Mouse (Mus musculus): ENCODE data around the gene Exd1. TPM values are rescaled to one million over a fixed set of nuclear protein-coding genes. Genes with fewer than 3 reads are reported as not detected.
A peak's percentile ranks its signal among the peaks of the same experiment; 100 is the strongest.

Gene Exd1
- total RNA-seq (2015; ENCODE audit: low replicate concordance) (not detected in 2 replicates), total RNA-seq (2017; ENCODE audit: low replicate concordance) (not detected in 2 replicates)

DNA sequence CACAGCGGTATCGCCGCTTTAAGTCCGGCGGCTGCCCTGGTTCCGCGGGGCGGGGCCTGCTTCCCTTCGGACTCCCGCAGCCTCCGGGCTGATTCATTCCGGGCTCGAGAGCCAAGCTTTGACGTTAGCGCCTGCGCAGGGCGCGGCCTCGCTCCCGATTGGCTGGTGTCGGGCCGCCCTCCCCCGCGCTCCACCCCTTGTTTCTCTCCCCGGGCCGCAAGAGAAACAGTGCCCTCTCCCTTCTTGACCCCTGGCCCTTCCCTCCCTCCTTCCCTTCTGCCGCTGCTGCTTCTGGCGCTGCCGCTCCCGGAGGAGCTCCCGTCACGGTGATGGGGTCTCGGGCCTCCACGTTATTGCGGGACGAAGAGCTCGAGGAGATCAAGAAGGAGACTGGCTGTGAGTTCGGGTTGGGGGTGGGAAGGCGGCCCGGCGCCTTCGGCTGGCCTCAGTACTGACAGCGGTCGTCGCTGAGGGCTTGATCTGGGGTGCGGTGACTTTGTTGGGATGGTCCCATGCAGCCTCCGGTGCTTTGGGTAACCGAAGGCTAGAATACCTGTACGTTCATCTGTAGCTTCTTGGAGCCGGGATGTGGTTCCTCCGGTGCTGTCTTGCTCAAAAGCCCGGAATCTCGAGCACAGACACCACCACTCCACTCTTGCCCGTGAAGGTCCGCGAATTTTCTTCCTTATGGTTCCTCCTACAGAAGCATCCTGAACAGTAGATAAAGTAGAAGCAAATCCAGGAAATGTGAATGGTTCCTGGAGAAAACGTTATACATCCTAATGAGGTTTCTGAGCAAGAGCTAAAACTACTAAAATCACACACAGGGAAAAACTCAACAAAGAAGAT, at the start of gene Exd1, which contains the start of gene Chp1:
TSS of gene Exd1 (minus strand) at position 106 of the 849 bp plus-strand sequence.
TSS of gene Chp1 (plus strand) at position 176 of the 849 bp plus-strand sequence.
- ATAC-seq (replicated peaks; ENCODE audit: low FRiP score, poor library complexity, severe bottlenecking): peak; percentile 91

DNA sequence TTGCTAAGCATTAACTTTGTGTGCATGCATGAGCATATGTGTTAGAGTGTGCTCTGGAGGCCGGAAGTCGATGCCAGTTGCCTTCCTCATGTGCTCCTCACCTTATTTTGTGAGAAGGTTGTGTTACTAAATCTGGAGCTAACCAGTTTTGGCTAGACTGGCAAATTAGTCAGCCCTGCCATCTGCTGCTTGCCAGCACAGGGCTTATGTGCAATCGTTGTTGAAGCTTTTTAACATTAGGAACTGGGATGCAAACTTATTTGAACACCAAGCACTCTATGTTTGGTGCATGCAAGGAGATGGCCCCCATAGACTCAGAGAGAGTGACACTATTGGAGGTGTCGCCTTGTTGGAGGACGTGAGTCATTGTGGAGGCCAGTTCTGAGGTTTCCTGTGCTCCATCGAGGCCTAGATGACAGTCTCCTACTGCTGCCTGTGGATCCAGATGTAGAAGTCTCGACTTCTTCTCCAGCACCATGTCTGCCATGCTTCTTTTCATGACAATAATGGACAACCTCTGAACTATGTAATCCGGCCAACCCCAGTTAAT, 49.4 kb upstream of the Exd1 start:
- ATAC-seq (replicated peaks; ENCODE audit: low FRiP score, poor library complexity, severe bottlenecking): no peak

DNA sequence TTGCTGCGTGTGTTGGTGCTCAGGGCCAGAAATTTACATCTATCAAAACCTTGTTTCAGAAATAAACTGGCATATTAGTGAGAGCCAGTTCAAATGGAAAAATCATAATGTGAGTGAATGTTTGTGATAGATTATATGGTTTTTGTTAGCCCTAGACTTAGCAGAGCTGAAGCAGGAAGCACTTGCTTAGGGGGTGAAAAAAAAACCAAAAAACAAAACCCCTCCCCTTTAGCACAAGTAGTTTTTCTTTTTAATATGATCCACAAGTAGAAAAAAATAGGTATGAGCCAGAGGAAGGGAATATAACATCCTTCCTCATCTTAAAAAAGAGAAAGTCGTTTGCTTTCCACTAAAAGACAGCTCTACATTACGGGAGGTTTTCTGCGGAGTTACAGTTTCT, 47.9 kb upstream of the Exd1 start:
- ATAC-seq (replicated peaks; ENCODE audit: low FRiP score, poor library complexity, severe bottlenecking): no peak

DNA sequence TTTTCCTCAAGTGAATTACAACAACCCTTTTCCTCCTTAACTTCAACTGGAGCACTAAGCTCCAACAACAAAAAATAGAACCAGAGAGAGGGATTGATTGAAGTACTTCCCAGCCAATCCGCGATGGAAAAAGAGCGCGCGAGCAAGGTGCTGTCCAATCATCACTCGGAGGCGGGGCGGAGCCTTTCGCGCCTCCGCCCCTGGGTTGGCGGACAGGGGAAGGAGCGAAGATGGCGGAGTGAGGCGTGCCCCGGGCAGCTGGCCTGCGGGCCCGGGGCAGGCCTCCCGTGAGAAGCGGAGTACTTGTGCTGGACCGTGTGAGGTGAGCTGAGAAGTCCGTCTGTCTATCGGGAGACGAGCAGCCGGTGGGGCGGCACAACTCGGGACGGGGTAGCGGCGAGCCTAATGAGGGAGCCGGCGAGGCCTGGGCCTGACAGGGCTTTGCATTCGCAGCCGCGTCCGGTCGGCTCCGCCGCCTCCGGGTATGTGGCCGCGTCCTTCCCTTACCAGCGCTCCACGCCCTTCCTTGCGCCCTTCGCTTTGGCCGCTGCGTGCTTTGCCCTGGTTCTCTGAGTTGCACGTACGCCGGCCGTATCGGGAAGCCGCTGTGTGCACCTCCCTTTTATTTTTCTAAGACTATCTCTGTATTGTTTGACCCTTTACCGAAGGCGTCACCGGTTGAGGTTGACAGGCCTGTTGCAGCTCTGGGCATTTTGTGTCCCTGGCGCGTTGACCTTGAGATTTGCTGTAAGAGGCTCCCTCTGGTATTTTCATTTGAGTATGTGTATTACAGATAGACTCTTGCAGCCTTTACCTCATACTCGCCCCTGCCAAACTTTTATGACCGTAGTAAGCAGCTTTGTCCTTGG, 46.9 kb upstream of the Exd1 start:
- ATAC-seq (replicated peaks; ENCODE audit: low FRiP score, poor library complexity, severe bottlenecking): peak; percentile 93

DNA sequence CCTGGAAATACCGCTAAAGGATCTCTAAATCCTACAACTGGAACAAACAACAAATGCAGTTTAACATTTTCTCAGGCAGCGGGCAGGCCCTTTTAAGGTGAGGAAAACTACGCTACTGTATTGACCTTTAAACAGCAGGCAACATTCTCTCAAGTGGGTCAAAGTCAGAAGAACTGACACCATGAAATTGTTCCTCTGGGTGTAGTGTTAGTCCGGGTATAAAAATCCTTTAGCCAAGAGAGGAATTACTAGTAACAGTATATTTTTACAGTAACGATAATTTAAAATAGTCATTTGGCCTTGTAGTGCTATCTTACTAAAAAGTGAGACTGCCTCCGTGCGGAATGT, 46.3 kb upstream of the Exd1 start:
- peak; percentile 26 for ATAC-seq (replicated peaks; ENCODE audit: low FRiP score, poor library complexity, severe bottlenecking)

DNA sequence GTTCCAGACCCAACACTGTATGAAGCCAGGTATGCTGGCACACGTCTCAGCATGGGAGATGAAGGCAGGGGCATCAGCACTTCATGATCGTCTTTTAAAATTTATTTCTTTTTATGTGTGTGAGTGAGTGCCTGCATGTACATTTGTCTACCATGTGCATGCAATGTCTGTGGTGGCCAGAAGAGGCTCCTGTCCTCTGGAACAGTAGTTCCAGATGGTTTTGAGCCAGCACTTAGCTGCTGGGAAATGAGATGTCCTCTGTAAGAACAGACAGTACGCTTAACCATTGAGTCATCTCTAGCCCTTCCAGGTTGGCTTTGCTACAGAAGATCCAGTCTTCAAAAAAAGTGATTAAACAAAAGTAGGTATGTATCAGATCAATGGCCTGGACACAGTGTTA, 43.8 kb upstream of the Exd1 start:
- ATAC-seq (replicated peaks; ENCODE audit: low FRiP score, poor library complexity, severe bottlenecking): no peak

DNA sequence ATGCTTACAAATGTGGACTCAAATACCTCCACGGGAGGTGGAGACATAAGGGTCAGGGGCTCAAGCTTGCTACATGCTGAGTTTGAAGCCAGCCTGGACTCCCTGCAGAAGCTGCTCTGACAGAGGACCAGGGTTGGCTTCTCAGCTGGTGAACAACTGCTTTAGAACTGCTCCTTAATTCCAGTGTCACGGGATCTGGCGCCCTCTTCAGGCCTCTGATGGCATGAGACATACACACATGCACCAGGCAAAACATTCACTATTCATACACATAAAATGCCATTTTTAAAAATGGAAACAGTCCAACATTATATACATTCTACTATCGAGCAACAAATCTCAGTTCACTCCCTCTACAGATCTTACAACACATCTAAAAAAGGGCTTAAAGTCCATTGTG, 40.0 kb upstream of the Exd1 start:
- ATAC-seq (replicated peaks; ENCODE audit: low FRiP score, poor library complexity, severe bottlenecking): peak; percentile 88

DNA sequence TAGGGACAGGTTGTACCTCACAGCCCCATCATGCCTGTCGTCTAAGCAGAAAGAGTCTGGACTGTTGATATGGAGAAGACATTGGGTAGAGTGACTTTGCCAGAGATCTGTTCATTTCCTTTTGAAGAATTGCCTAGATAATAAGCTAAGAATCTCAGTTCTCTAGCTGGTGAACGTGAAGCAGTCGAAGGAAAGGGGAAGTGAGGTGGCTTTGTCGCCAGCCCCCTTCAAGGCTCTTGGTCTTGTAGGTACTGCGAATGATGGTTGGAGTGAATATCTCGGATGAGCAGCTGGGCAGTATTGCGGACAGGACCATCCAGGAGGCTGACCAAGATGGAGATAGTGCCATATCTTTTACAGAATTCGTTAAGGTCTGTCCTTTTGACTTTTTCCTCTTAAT, 36.9 kb upstream of the Exd1 start:
- no peak for ATAC-seq (replicated peaks; ENCODE audit: low FRiP score, poor library complexity, severe bottlenecking)

DNA sequence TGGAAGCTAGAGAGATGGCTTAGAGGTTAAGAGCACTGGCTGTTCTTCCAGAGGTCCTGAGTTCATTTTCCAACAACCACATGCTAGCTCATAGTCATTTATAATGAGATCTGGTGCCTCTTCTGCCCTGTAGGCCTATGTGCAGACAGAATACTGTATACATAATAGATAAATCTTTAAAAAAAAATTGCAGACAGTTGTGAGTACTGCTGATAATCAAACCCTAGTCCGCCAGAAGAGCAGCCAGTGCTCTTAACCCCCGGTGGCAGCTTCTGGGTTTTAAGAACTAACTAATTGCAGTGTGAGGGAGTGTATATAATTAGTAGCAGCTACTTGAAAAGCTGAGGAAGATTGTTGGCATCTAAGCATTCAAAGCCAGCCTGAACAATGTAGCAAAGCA, 36.0 kb upstream of the Exd1 start:
- no peak for ATAC-seq (replicated peaks; ENCODE audit: low FRiP score, poor library complexity, severe bottlenecking)

DNA sequence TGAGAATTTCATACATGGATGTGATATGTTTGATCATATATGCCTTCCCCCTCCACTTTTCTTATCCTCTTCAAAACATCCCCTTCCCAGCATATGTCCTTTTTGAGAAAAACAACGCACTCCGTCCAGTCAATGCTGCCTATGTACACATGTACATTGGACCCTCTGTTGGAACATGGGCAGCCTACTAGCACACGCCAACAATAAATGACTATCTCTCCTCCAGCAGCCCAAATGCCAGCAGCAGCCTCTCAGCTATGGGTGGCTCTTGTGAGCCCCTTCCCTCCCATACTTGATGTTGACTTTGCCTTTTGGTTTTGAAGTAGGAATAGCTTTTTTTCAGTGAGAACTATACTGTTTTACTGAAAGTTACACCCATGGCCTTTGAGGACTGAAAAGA, 34.1 kb upstream of the Exd1 start:
- ATAC-seq (replicated peaks; ENCODE audit: low FRiP score, poor library complexity, severe bottlenecking): no peak

DNA sequence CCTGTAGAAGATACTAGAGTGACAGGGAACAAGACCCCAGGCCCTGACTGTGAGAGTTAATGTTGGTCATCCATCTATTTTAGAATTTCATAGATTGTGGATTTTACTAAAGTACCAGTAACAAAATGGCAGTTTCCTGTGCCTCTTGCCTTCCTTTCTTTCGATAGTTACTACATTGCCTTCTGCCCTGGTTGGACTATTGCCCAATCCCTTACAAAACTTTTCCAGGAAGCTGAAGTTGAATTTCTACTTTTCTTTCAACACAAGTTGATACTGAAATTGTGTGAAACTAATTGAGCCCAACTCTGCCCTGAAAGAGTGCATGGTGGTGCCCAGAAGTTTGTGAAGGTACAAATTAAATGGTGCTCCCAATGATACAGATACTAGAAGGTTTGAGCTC, 25.0 kb upstream of the Exd1 start:
- ATAC-seq (replicated peaks; ENCODE audit: low FRiP score, poor library complexity, severe bottlenecking): no peak

DNA sequence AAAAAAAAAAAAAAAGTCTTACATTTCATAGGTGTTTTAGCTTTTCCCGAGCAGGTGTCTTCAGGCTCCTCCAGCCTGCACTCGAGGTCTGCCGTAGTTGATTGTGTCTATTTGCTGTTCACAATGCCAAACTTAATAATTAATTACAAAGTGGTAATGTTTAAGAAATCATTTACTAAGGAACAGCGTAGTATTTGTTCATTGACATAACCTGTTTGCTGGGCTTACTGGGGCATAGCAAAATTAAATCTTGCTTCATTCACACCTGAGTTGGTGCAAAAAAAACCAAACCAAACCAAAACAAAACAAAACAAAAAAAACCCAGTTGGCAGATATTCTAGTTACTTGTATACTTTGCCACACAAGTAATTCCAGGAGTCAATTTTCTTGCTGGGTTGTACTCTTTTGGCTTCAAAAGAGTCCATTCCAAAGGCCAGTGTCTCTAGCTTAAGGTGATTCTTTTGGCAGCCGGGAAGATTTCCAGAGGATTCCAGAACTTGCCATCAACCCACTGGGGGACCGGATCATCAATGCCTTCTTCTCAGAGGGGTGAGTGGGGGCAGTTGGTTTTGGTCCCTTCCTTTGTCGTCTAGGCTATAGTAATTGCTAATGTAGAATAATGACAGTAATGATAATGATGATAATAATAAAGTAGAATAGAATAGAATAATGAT, 18.9 kb upstream of the Exd1 start:
- ATAC-seq (replicated peaks; ENCODE audit: low FRiP score, poor library complexity, severe bottlenecking): no peak

DNA sequence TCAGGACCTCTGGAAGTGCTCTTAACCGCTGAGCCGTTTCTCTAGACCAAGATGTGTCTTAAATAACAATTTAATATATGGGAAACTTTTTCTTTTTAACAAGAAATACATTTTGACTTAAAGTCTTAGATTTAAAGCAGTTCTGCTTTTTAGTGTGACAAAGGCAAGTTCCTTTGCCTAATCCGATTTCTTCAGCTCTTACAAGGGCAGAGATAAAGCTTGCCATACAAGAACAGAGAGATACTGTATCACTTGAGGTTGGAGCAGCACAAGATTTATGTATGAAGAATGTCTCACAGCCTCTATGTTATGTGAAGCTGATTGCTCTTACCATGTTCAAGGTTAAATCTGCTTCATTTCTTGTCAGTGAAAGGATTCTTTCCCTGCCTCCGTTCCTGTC, 17.9 kb upstream of the Exd1 start:
- ATAC-seq (replicated peaks; ENCODE audit: low FRiP score, poor library complexity, severe bottlenecking): no peak

DNA sequence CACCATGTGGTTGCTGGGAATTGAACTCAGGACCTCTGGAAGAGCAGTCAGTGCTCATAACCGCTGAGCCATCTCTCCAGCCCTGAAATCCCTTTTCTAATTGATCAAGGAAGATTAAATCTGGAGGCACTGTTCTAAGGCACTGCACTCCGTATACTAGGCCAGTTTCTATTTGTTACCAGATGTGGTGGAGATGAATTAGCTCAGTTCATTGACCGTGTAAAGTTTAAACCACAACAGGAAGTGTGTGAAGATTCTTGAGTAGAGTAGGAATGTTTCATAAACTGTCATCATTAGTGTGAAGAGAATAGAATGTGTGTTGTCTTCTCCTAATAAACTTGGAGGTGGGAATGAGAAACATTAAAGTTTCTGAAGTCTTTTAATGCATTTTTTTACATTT, 14.4 kb upstream of the Exd1 start:
- no peak for ATAC-seq (replicated peaks; ENCODE audit: low FRiP score, poor library complexity, severe bottlenecking)

DNA sequence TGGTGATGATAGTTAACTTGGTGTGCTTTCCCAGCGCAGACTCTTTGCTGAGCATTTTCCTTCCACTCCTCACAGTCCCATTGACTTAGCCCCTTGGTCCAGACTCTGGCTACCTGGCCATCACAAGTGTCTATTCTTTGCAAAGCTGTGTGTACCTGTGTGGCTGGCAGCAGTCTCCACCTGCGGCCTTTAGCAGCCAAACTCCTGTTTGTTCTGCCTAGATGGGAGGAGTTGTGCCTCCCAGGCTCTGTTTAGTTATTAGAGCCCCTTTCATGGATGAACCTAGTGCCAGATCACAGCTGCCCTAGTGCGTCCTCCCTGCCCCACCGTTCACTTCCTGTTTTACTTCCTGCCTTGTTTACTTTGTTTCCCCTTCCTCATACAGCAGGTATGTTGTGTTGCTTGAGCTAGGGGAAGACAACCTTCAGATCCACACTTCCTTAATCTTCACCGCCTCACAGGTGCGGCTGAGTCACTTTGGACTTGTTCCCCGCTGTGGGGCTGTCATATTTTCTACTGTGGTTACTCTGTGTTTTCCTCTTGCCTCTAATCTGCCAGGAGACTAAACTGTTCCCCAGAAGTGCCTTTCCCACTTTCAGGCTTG, 11.4 kb upstream of the Exd1 start:
- no peak for ATAC-seq (replicated peaks; ENCODE audit: low FRiP score, poor library complexity, severe bottlenecking)

DNA sequence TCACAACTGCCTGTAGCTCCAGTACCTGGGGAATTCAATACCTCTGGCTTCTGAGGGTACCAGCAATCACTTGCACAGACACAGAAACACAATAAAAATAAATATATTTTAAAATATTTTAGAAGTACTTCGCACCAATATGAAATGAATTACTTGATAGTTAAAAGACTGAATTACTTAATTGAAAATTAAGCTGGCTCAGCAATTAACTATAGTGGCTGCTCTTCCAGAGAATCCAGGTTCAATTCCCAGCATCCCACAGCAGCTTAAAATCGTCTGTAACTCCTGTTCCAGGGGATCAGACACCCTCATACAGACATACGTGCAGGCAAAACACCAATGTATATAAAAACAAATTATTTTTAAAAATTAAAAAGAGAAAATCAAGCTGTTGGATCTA, 10.6 kb upstream of the Exd1 start:
- no peak for ATAC-seq (replicated peaks; ENCODE audit: low FRiP score, poor library complexity, severe bottlenecking)

DNA sequence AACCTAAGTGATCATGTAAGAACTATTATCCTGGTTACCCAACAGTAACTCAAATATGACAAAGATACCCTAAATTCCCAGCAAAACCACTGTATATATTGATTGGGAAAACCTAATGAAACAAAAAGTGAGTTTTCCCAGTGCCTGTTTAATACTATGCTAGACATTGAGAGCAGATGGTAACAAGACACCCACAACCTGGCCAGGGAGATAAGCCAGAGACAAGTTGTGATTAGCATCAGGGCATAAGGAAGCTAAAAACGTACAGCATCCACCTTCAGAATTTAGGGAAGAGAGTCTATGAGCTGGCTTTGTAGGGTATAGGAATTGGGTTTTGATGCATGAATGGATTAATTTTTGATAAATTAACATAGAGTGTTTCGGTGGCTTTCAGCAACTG, 2.3 kb upstream of the Exd1 start:
- no peak for ATAC-seq (replicated peaks; ENCODE audit: low FRiP score, poor library complexity, severe bottlenecking)

DNA sequence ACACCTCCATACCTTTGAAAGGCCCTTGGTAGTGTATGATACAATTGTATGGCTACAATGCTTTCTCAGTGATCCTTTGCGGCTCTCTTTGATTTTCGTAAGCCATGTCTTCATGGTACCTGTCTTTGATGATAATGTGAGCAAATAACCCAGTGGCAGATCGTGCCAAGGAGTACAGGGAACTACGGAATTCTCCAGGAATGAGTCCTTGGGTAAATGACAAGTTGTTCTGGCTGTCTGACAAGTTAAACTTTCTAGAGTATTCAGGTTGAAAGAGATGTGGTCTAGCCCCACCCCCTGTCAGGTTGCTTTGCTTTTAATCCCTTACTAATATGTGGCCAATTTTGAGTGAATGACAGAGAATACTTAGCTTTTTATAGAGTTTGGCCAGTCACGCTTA, 1.3 kb upstream of the Exd1 start:
- ATAC-seq (replicated peaks; ENCODE audit: low FRiP score, poor library complexity, severe bottlenecking): no peak

DNA sequence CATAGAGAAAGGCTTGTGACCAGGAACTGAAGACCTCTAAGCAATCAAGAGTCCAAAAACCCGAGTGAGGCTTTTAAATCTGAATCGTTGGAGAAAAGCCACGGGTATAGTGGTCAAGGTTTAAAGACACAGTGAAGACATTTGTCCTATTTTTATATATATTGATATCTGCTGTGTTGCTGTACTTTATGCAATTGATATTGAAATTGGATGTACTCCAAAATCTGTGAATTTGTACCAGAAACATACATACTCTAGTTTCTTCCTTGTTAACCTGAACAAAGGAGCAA, 889 bp upstream of the Exd1 start:
- ATAC-seq (replicated peaks; ENCODE audit: low FRiP score, poor library complexity, severe bottlenecking): no peak
